Mouse (Mus musculus) stomach, postnatal 0 days (tissue): ENCODE results near the gene Cenpm.

Source experiments
- CTCF ChIP-seq: IDR thresholded peaks from 2 replicates; pipeline ENCODE4 v1.5.1; 2016; ENCODE audit warnings: antibody characterized with exemption, low read depth, mild to moderate bottlenecking, moderate library complexity
- EP300 ChIP-seq: optimal IDR thresholded peaks from 2 replicates; pipeline ENCODE3; 2016; ENCODE audit warnings: antibody characterized with exemption

GRCm38 (mm10) chr15:82184656-82185055, 59.9 kb downstream of the Cenpm start:
- no peak for TF ChIP-seq CTCF
- TF ChIP-seq EP300 = no peak
